Mouse (Mus musculus): Measurements from ENCODE around the gene Ptchd3. TPM values are rescaled to one million over a fixed set of nuclear protein-coding genes. Genes with fewer than 3 reads are reported as not detected.

Ptchd3 gene
- total RNA-seq, 2 experiments from 2014 or later, result not detected

Other genes with a start within 250 kb of the Ptchd3 start
- 1 to 10 TPM; 6.6 to 8.7 TPM for gene B3gntl1, start 157.1 kb upstream of the Ptchd3 start, total RNA-seq (2021)
- gene Metrnl, start 128.7 kb upstream of the Ptchd3 start, total RNA-seq (2021), result 10 to 100 TPM; 10.2 to 10.4 TPM

All from layer of hippocampus, postnatal 14 days (tissue).